Mouse (Mus musculus): ENCODE results near the gene Elmsan1. TPM values are rescaled to one million over a fixed set of nuclear protein-coding genes. Genes with fewer than 3 reads are reported as not detected.

Gene Elmsan1
- total RNA-seq, 2 experiments from 2014 or later: 15.6 to 15.9 TPM

GRCm38 (mm10) chr12:84154786-84155522 lies 63.7 kb downstream of the Elmsan1 start:
- intact Hi-C loops (cut with DNase I): no loop called here
- peak; percentile 65 for DNase-seq

GRCm38 (mm10) chr12:84153414-84153813 lies 65.3 kb downstream of the Elmsan1 start:
- DNase-seq: no peak
- intact Hi-C loops (cut with DNase I): no loop called here

GRCm38 (mm10) chr12:84152352-84153190 lies 66.1 kb downstream of the Elmsan1 start:
- intact Hi-C loops (cut with DNase I): no loop called here
- no peak for DNase-seq

GRCm38 (mm10) chr12:84151911-84152310 lies 66.8 kb downstream of the Elmsan1 start:
- intact Hi-C loops (cut with DNase I): no loop called here
- DNase-seq: no peak

DNA sequence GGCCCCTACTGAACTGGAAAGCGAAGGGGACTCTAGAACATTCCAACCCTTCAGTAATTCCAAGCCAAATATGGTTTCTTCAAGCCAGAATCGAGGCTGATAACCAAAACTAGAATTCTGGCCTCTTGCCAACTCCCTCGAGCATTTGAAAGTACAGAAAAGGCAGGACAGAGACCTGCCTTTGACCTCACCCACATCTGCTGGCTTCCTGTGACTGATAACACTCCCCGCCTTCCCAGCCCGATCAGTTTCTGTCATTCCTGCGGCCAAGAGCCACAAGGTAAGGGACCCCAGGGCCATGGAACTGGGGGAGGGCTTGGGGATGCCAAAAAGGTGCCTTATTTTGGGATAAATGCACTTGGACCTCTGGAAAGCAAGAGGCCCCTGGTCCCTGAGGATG lies 67.7 kb downstream of the Elmsan1 start:
- DNase-seq: no peak
- intact Hi-C loops (cut with DNase I): no loop called here

- DNase-seq: no peak
- intact Hi-C loops (cut with DNase I): no loop called here
Measured at GRCm38 (mm10) chr12:84149971-84150370, 68.7 kb downstream of the Elmsan1 start.

DNA sequence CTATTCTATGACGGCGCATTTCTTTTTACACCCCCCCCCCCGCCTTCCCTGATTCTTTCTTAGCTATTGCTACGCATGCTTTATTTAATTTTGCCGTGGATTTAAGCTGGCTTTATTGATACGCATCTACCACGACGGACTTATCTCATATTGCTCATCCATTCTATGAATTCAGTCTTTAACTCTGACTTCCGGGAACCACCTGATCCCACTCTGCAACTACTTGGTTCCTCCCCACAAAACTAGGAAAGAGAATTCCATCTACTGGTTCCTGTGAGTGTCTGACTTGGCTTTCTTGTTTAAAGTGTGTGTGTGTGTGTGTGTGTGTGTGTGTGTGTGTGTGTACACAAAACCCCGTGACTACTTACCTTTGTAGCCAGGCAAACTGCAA lies 70.1 kb downstream of the Elmsan1 start:
- intact Hi-C loops (cut with DNase I): loop anchor here (1.0 kb wide), 1 partner anchor 101 kb away; no protein-coding TSS in a partner anchor
- DNase-seq: no peak

GRCm38 (mm10) chr12:84147954-84148621 lies 70.6 kb downstream of the Elmsan1 start, which contains the start of gene Pnma1:
Gene Pnma1, minus strand, starts transcription at chr12:84148489.
- peak; percentile 54 to 77 for DNase-seq
- intact Hi-C loops (cut with DNase I): loop anchor here (1.0 kb wide), 1 partner anchor 101 kb away; no protein-coding TSS in a partner anchor

DNA sequence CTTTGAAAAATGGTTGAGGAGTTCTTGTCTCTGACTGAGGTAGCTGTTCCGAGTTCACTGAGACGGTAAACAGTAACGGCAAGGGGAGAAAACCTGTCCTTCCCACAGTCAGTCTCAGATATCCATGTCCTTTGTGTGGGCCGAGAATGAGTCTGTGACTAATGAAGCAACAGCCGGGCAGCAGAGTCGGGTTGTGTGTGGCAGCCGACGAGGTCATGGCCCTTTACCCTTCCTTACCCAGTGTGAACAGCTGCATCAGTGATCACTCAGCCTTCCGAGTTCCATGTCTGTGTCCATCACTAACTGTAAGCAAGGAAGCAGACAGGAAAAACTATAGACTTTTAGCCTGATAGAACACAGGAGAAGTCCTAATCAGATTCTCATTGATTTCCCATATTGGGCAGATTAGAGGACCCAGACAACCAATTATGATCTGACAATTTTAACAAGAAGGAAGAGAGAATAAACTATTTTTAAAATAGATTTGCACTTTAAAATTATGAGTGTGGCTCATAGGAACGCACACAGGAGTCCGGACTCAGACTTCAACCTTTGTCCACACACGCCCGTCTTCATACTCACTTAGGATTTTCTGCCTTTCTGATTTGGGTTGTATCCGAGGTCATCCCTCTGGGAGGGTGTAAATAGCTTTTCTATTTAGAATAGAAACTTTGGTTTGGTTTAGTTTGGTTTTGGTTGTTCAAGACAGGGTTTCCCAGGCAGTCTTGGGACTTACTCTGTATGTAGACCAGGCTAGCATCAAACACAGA lies 76.2 kb downstream of the Elmsan1 start:
- intact Hi-C loops (cut with DNase I): no loop called here
- no peak for DNase-seq

DNA sequence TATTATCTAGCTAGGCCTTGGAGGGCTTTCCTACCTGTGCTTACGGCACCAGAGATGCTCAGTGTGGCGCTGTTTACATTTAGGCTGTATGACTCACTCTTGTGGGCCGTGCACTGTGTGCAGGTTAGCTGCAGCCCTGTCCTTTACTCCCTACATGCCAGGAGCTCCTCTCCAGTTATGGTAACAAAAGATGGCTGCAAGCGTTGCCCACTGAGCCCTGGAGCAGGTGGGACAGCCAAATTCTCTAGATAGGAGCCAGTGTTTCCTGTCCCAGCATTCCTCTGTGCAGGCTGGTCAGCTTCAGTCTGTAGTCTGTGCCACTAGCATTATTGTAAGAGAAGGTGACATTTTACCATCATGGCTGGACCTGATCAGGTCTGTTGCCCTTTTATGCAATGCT lies 77.4 kb downstream of the Elmsan1 start:
- intact Hi-C loops (cut with DNase I): no loop called here
- no peak for DNase-seq

DNA sequence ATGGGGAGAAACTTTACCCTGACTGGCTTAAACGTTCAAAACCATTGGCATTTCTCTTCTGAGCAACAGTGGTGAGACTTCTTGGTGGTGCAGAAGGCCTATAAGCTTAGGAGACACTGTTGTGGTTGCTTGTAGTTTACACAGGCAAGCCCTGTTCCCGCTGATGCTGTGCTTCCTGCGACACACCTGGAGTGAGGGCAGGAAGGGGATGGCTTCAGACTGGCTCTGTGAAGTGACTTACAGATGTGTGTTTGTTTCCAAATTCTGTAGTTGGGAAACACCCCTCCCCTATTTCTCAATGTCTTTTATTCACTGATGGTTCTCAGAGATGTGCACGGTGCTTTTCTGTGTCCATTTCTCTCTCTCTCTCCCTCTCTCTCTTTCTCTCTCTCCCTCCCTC lies 78.5 kb downstream of the Elmsan1 start:
- intact Hi-C loops (cut with DNase I): no loop called here
- no peak for DNase-seq

DNA sequence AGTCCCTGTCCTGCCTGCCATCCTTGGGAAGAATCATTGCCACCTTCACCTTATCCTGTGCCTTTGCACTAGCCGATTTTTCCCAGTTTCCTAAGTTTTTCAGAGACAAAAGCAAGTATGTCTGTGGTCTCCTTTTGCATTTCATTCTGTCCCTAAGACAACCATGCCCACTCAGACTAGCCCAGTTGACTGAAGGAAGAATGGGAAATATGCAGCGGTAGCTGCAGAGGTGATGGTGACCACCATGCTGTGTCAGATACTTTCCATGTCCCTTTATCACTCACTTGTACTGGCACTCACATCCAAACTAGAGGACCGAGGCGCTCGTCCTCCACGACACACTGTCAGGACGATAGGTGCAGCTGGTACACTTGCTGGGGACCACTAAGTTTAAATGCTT lies 81.5 kb downstream of the Elmsan1 start:
- intact Hi-C loops (cut with DNase I): no loop called here
- DNase-seq: no peak

GRCm38 (mm10) chr12:84132265-84132664 lies 86.4 kb downstream of the Elmsan1 start:
- intact Hi-C loops (cut with DNase I): no loop called here
- DNase-seq: peak in 1 of 2 experiments; percentile 37

DNA sequence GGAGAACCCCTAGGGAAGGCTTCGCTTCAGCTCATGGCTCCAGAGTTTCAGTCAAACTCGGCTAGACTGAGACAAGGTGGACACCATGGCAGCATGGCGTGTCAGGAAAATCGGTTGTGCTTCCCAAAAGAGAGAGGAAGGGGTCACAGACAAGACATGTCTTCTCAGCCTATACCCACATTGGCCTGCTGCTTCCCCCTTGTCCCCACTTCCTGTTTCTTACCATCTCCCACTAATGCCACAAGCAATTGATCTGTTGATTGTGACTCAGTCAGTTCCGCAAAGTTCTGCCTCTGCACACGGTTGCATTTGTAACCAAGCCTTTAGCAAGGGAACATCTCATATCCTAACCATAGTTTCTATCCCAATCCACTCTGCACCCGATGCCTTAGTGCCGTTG lies 88.8 kb downstream of the Elmsan1 start:
- intact Hi-C loops (cut with DNase I): no loop called here
- no peak for DNase-seq

GRCm38 (mm10) chr12:84128576-84128975 lies 90.1 kb downstream of the Elmsan1 start:
- DNase-seq: no peak
- intact Hi-C loops (cut with DNase I): no loop called here

GRCm38 (mm10) chr12:84126899-84127298 lies 91.8 kb downstream of the Elmsan1 start:
- no peak for DNase-seq
- intact Hi-C loops (cut with DNase I): no loop called here

DNA sequence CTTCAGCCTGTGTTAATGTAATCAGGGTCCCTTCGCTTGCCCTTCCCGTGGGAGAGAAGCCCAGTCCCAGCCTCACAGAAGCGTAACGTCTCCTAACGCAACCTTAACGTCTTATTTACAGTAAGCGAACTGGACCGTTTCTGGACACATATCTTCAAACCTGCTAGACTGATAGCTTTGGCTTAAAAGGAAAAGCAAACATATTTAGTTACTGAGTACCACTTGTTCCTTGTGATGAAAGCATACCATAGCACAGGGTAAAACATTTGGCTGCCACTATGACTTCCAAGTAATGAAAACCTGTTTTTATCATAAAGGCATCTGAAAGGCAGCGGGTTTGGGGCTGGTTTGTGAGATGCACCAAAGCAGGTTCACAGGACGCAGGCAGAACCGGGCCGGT lies 92.8 kb downstream of the Elmsan1 start:
- intact Hi-C loops (cut with DNase I): no loop called here
- DNase-seq: no peak

GRCm38 (mm10) chr12:84119584-84119983 lies 99.1 kb downstream of the Elmsan1 start:
- intact Hi-C loops (cut with DNase I): no loop called here
- DNase-seq: no peak

DNA sequence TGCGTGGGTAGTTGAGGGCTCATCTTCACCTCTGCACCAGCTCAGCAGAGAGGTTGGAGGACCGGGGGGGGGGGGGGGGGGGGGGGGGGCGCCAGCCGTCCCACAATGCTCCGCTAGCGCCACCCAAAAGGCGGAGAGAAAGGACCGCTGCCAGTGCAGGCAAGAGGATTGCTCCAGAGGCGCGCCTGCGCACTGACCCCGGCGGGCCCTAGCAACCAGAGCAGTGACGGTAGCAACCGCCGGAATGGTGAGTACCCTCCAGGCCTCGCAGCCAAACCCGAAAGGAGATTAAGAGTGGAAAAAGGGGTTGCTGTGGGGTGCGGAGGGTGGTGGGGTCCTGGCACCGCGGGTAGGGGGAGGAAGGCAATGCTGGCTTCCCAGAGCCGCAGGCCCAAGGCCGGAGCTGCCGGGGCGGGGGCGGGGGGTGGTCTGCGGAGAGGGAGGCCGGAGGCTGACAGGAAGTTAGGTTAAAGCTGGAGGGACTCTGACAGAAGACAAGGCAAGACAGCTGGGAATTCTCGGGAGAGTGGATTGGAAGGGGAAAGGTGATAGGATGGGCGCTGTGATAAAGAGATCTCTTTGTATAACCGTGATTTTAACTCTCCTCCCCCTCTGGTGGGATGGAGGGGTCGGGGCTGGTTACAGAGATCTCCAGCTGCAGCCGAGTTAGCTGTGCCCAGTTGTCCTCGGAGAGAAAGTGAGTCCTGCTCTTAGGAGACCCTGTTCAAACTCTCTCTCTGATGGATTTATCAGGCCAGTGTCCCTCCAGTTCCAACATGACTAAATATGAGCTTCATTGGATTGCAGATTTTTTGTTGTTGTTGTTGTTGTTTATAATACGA lies 104.3 kb downstream of the Elmsan1 start, which contains the start of gene Dnal1:
Gene Dnal1 (plus strand): TSS at position 214 of the 842 bp plus-strand sequence.
- DNase-seq: peak; percentile 86 to 87

More for the DNA sequence above, 104.3 kb downstream of the Elmsan1 start, which contains the start of gene Dnal1:
- intact Hi-C loops (cut with DNase I): no loop called here
